Mouse (Mus musculus) thymus, postnatal 25 days (tissue): Measurements from ENCODE around the gene Ubxn6.
"Not testable (repeated sequence)": the region's sequence is repeated elsewhere in the genome, so short reads cannot be mapped to it uniquely, and the experiment has no call there.

Experiments
- DNase-seq: peaks from one replicate; pipeline ENCODE4 v3.0.0; 2022

Gene Ubxn6

DNA sequence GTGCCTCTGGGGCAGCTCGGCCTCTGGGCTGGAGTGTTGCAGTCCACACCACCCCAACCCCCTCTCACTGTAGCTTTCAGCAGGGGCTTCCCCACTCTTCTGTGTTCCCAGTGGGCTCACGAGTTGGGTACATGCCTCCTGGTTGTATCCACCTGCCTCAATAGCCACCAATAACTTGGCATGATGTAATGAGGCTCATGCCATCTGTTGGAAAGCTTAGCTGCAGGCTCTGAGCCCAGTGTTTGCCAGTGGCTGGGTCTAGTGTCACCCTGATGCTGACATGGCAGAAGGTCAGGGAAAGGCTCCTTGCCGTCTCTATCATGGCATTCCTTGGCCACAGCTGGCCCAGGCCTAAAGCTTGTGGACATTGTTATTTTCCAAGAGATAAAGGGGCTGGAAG is 26.0 kb upstream of the Ubxn6 start:
- no peak for DNase-seq

DNA sequence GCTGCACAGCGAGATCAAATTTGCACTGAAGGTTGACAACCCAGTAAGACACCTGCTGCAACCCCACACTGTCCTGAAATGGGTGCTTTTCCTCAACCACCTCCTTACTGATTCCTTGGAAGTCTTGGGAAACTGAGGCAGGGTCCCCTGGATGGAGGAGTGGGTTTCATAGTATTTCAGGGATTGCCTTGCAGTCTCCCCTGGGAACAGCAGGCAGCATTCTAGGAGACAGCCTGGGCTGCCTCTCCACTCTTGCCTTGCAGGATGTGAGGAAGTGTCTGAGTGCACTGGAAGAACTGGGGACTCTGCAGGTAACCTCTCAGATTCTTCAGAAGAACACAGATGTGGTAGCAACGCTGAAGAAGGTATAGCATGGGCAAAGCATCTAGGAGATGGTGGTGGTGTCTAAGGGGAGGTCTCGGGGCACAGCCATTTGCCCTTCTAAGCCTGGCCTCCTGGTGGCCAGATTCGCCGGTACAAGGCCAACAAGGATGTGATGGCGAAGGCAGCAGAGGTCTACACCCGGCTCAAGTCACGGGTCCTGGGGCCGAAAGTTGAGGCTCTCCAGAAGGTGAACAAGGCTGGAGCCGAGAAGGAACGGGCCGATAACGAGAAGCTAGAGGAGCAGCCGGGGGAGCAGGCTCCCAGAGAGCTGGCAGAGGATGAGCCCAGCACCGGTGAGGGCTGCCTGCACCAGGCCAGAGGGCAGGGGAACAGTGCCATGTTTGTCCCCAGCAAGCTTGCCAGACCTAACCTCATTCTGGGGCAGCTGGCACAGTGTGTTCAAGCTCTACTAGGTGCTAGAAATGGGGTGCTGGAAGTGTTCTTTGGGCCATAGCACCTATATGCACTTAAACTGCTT is 24.1 kb upstream of the Ubxn6 start:
- no peak for DNase-seq

DNA sequence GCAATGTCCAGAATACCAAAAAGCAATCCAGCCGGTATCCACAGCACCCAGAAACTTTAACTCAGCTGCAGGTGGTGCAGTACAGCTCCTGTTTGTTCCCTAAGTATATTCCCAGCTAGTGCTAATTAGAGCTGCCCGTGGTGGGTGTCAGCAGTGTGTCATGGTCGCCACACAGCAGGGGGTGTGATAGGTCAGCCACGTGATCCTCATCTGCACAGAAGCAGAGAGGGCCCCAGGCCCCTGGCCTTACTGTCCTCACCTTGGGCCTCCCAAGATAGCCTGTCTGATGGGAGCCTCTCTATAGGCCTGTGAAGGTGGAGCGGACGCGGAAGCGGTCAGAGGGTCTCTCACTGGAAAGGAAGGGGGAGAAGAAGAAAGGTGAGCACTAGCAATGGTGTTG is 23.4 kb upstream of the Ubxn6 start:
- no peak for DNase-seq

DNA sequence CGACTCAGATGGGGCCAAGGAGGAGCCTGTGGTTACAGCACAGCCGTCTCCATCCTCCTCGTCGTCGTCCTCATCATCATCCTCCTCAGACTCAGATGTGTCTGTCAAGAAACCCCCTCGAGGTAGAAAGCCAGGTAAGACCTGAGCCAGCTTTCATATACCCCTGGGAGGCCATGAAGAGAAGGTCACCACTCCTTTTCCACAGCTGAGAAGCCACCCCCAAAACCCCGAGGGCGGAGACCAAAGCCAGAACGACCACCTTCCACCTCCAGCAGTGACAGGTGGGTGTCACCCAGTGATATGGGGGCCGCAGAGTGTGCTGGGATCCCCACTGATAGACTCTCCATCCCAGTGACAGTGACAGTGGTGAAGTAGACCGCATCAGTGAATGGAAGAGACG is 22.1 kb upstream of the Ubxn6 start:
- no peak for DNase-seq

DNA sequence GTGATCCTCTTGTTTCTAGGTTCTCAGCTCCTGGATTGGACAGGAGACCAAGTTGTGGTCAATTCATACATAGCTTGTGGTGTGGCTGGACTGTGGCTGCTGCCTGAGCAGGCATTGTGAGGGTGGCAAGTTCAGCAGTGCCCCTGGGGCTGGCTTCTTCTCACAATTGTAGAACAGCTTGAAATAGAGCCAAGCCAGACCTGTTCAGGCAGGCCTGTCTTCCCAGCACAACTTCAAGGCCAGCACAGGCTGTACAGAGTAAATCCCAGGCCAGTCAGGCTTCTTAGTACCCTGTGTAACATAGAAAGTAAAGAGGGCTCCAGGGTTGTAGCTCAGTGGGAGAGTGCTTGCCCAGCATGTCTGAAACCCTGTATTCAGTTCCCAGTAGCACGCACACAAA is 18.0 kb upstream of the Ubxn6 start:
- DNase-seq: no peak

DNA sequence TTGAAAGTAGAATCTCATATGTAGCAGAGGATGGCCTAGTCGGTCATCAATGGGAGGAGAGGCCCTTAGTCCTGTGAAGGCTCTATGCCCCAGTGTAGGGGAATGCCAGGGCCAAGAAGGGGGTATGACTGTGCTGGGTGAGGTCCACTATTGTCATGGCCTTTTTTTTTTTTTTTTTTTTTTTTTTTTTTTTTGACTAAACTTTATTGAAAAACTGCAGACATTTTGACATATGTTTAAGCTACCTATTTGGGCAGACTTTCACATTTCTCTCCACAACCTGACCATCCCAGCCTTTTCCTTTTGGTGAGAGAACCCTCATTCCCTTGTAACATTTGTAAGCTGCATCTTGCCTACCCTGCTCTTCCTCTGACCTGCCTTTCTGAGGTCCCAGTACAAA is 17.5 kb upstream of the Ubxn6 start:
- no peak for DNase-seq

DNA sequence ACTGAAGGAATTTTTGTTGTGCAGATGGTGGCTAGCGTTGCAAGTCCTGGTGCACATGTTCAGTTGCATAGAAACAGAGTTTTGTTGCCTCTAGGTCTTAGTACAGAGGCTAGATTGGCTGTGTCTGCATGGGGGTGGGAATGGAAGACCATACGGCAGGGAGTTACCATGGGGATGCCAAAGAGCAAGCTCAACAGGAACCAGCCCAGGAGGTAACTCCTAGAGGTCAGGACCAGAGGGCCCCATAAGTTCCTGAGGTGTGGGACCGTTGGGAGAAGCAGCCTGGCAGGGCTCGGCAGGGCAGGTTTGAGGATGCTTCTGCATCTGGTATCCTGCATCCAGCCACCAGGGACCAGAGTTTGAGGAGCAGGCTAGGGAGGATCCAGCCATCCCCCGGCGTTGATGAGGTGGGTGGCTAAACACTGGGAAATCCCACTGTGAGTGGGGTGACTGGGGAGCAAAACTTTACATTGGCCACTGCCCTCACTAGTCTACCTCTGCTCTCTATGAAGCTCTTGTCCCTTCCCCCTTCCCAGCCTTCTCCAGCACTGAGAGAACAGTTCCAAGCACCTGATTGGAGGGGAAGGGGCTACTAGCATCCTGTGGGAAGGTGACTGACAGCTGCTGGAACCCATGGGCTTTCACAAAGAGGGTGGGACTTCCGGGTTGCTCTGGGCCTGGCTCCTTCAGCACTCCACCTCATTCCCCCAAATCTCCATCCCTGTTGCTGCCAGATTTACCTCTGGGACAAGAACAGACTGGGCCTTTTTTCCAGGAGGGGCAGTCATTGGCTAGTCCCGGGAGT is 6.2 kb upstream of the Ubxn6 start:
- DNase-seq: peak; percentile 9

DNA sequence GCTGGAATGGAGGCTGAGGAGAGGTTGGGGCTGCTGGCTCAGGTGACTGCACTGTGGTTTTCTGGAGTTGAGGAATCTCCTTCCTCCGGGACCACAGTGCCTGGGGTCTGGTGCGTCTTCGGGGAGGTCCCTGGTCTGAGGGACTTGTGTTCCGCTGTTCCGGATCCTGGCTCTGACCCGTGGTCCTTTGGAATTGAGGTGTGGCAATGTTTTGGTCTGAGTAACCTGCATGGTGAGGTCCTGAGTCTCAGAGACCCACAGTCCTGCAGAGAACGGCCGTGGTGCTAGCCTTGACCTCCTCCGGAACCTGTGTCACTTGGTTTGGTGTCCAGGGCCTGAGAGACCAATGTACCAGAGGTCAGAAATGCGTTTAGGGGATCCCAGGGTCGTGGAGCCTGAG is 5.1 kb upstream of the Ubxn6 start:
- no peak for DNase-seq

DNA sequence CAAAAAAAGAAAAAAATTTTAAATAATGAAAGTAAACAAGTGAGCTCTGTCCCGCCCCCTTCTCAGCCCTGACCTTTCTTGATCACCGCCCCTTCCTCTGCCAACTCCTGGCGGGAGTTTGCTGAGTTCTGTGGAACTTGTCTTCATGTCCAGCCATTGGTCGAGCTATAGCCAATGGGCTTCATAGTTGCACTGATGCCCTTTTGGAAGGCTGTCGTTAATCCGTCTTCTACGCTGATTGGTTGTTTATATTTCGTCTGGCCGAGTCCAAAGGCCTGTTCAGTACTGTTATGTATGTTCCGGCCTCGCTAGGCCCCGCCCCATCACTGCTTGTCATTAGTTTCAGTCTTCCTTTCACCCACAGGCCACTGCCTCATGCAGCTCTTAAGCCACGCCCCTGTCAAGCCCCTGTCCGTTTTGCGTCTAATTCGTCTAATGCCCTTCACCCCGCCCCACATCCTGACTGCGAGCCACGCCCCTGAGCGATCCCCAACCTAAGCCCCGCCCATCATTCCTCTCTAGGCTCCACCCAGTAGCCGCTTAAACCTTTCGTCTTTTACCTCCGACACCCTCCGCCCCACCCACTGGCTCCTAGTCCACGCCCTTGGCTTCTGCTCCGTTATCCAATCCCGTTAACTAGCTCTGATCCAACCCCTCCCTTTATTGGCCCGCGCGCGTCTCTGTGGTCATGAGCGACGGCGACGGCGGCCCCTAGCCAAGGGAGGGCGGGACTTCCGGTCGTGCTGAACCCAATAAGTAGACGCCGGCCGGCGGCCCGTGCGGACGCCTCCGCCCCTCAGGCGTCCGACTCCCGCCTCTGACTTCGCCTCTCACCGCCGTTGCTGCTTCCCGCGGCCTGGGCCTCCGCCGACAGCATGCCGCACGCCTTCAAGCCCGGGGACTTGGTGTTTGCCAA is 4.3 kb upstream of the Ubxn6 start, which contains the start of gene Hdgfl2:
Gene Hdgfl2 (plus strand): TSS at position 755 of the 916 bp plus-strand sequence.
- DNase-seq: peak; percentile 99

DNA sequence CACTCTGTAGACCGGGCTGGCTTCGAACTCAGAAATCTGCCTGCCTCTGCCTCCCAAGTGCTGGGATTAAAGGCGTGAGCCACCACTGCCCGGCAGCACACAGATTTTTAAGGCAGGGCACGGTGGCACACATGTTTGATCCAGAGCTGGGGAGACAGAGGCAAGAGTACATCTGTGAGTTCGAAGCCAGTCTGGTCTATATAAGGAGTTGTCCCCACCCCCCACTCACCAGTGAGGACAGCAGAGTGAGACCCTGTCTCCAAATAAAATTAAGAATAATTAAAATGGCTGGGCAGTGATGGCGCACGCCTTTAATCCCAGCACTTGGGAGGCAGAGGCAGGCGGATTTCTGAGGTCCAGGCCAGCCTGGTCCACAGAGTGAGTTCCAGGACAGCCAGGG is 3.5 kb upstream of the Ubxn6 start:
- DNase-seq: not testable (repeated sequence)

DNA sequence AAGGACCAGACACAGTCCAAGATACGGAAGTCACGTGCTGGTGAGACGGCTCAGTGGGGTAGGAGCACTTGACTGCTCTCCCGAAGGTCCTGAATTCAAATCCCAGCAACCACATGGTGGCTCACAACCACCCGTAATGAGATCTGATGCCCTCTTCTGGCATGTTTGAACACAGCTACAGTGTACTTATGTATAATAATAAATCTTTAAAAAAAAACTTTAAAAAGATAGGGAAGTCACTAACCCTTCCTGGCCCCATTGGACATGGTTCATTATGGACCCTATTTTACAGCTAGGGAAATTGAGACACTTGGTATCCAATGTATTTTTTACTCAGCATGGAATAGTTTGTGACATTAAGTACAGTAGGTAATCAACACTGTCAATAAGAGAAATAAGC is 2.7 kb upstream of the Ubxn6 start:
- DNase-seq: no peak

DNA sequence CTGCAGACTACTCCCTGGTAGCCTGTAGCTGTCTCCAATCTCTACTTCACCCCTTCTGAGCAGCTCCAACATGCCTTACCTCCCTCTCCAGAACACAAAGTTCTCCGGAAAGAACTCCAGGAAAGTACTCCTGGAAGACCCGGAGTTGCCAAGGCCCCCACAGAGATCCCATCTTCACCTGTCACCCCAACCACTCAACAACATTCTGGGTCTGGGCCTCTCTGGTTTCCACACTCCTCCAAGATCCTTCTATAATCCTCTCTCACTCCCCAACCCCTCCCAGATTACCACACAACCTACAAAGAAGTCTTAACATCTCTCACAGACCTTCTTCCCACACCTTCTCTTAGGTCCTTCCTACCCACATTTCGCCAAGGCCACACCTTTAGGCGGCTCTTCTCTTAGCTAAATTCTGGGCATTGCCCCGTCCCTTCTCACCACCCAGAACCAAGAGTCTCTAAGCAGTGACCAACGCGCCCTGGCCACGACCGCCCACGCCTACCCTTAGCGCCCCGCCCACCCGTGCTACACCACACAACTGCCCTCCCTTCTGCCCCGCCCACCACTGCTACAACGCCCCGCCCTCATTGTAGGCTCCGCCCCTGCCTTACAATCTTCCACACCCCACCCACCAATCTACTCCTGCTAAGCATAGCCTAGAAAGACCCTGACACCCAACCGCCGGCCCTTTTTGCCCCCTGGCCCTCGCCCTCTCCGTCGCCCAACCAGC is 566 bp downstream of the Ubxn6 start:
- DNase-seq: peak; percentile 81

DNA sequence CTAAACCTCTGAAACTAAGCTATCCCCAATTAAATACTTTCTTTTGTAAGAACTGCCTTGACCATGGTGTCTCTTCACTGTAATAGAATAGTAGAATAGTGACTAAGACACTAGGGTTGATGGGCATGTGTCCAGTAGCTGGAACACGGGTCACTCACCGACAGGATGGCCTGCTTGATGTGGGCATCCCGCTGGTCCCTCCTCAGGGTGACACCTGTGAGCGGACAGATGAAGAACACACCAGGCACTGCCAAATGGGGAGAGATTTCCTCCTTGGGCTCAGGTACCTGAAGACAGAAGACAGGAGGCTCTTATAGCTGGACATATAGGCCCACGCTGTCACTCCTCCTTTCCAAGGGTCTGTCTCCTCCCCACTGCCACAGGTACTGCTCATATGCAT is 2.6 kb downstream of the Ubxn6 start:
- no peak for DNase-seq

DNA sequence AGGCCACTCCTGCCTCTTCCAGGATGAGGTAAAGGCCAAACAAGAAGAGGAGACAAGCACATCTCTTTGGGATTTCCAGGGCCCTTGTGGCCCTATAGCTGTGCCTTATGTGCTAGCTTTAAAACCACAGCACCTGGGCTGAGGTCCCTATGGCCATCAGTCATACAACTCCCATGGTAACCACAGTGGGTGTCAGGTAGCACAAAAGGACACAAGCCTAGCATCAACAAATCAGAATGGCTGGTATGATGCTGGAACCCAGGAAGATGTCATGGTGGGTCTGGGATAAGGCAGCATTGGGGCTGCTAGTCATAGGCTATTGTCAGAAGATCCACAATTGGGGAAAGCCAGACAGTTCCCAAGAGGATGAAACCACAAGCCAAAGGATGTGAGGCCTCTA is 3.7 kb downstream of the Ubxn6 start:
- no peak for DNase-seq

DNA sequence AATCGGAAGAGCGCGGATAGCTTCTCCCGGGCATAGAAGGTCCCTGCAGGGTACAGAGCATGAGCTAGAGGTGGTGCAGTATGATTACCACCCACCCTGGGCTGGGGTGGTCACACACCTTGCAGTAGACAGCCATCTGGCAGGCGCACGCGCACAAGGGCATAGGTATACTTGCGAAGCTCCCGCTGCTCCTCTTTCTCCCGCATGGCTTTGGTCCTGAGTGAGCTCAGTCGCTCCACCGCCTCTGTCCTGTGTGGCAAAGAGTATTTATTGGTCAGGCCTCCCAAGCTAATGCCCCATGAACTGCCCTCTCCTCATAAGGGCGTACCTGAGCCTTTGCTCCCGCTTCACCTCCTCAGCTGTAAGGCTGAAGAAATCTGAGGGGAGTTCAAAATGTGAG is 5.8 kb downstream of the Ubxn6 start:
- no peak for DNase-seq

DNA sequence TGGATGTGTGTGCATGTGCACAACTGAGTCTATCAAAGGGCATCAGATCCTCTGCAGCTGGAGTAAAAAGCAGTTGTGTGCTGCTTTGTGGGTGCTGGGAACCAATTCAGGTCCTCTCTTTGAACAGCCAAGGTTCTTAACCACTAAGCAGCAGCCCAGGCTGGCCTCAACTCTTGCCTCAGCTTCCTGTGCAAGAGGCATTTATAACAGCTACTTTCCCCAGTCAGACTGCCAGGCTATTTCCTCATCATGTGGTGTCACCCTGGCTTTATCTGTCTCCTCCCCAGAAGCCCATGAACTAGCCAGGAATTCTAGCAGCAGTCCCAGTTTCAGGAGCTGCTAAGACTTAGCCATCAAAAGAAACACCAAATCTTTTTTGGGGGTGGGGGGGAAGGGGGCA is 8.4 kb downstream of the Ubxn6 start:
- DNase-seq: no peak

DNA sequence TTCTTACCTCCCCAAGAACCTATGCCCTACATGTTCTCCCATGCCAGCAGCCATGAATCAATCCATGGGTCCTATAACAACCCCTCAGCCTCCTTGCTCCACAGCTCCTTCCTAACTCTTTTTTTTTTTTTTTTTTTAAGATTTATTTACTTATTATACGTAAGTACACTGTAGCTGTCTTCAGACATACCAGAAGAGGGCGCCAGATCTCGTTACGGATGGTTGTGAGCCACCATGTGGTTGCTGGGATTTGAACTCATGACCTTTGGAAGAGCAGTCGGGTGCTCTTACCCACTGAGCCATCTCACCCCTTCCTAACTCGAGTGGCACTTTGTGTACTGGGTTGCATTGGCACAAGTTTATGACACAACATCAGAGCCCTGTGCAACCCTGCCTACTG is 9.1 kb downstream of the Ubxn6 start:
- not testable (repeated sequence) for DNase-seq

DNA sequence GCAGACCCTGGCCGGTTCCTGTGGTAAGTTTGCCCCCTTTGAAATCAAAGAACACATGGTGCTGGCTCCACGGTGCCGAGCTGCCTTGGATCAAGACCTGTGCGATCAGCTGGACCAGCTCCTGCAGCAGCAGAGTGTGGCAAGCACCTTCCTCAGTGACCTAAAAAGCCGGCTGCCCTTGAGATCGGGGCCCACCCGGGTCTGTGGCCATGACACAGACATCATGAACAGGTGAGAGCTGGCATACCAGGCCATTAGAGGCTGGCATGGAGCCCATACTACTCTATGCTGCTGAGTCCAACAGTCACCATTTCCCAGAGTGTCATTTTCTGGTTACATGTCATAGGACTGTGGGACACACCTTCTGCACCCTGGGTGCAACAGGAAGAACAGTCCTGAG is 12.7 kb downstream of the Ubxn6 start:
- no peak for DNase-seq

DNA sequence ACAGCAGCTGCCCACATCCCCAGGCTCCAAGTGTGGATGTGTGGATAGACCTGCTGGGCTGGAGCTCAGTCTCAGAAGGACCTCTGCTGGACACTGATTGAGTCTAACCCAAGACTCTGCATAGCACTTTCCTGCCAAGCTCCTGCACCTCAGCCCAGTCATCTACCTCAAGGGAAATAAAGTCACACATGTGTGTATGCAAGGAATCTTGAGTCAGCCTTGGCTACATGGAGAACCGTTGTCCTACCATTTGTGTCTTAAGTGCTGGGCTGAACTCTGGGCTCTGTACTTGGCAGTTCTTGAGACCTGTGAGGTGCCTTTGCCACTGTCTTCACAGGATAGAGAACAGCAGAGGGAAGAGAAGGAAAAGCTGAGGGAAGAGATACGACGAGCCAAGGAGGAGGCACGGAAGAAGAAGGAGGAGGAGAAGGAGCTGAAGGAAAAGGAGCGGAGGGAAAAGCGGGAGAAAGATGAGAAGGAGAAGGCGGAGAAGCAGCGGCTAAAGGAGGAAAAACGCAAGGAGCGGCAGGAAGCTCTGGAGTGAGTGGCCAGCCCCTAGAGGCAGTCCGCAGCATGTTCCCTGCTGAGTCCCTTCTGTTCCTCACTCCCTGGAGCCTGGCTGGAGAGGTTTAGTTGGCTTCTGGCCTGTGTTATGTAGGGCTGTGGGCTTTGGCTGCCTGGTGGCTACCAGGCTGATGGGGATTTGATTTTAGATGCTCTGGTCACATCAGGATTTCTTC is 17.3 kb downstream of the Ubxn6 start:
- DNase-seq: no peak

DNA sequence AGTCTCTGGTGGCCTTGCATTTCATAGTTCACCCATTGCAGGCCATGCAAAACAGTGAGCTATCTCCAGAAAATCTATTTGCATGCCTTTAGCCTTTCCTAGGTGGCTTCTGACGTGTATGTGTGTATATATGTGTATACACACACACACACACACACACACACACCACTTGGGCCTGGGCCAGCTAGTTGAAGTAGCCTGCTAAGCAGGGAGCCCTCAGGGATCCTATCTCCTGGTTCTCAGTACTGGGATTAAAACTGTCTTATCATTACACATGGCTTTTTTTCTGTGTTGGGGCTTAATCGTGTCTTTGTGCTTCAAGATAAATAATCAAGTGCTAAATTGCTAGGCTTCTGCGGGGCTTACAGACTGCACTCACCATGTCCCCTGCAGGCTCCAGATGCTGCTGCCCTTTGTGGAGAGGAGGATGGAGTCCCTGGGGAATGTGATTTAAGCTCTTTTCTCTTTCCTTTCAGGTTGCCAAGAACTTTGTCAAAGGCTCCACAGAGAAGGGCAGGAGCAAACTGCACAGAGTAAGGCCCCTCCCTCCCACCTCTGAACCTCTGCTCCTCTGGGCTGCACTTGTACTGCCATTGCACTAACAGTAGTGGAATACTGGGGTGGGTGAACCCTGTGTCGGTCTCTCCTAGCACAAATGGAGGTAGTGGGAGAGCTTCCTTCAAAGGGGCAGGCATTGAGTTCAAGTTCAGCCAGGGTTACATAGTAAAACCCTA is 18.7 kb downstream of the Ubxn6 start:
- DNase-seq: no peak

DNA sequence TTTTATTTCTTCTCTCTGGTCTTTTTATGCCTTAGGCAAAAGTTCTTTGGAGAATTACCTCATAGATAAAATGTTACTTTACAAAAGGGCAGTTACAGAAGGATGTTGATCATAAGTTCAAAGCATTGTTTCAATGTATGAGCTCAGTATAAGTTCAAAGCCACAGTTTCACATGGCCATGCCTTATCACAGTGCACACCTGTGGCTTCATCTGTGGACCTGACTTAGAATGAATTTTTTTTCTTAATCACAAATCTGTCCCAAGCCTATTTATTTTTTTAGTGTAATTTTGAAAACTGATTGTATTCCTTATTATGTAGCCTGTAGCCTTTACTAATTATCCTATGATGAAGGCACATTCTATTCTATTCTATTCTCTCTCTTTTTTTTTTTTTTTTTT is 19.9 kb downstream of the Ubxn6 start:
- DNase-seq: no peak
